Mouse (Mus musculus) kidney, embryonic 16.5 days (tissue): ENCODE measurements around the gene Osm. TPM values are rescaled to one million over a fixed set of nuclear protein-coding genes. Genes with fewer than 3 reads are reported as not detected.

Source experiments
- ATAC-seq: fragments of 200-750 bp; cut with Nextera tagmentation; 2 replicates; pipeline ENCODE4 v1.8.0; 2017; ENCODE audit warnings: moderate TSS enrichment; ENCODE audit not compliant: low FRiP score, low TSS enrichment
- H3K27ac ChIP-seq: fragments of 300-500 bp; sonication (generic); 2 replicates; pipeline ENCODE4 v1.5.1; 2014; ENCODE audit warnings: low read length
- H3K27me3 ChIP-seq: fragments of 300-500 bp; sonication (generic); 2 replicates; pipeline ENCODE4 v1.6.1; 2014; ENCODE audit warnings: low read length, control low read depth, mixed read lengths; ENCODE audit not compliant: insufficient read depth
- H3K36me3 ChIP-seq: fragments of 300-500 bp; sonication (generic); 2 replicates; pipeline ENCODE4 v1.6.1; 2014; ENCODE audit warnings: low read length, control low read depth, mixed read lengths; ENCODE audit not compliant: insufficient read depth
- H3K4me1 ChIP-seq: fragments of 300-500 bp; sonication (generic); 2 replicates; pipeline ENCODE4 v1.6.1; 2014; ENCODE audit warnings: low read length, control low read depth, mixed read lengths; ENCODE audit not compliant: insufficient read depth
- H3K4me2 ChIP-seq: fragments of 300-500 bp; sonication (generic); replicated peaks from 2 replicates; pipeline ENCODE4 v1.6.1; 2014; ENCODE audit warnings: low read depth, low read length
- H3K4me3 ChIP-seq: fragments of 300-500 bp; sonication (generic); 2 replicates; pipeline ENCODE4 v1.5.1; 2014; ENCODE audit warnings: mild to moderate bottlenecking, low read length
- H3K9ac ChIP-seq: fragments of 300-500 bp; sonication (generic); replicated peaks from 2 replicates; pipeline ENCODE4 v1.6.1; 2014; ENCODE audit warnings: low read length
- H3K9me3 ChIP-seq: fragments of 300-500 bp; sonication (generic); 2 replicates; pipeline ENCODE4 v1.6.1; 2016; ENCODE audit warnings: low read length, control low read depth
- WGBS: fragments of 180-500 bp; shearing (Covaris S2); extraction: QIAGEN DNeasy Blood & Tissue Kit; methylation state at CpG from one replicate; pipeline ENCODE4 v1.1.7; 2014; 5-methylcytosine and 5-hydroxymethylcytosine counted together
- polyA plus RNA-seq: library from polyadenylated mRNA; unstranded; fragments of >200 nt; fragmentation: Nextera tagmentation; extraction: Ambion mirVana; gene quantifications from 2 replicates; pipeline ENCODE4 v1.2.1, GENCODE M21; 2015

Osm gene
- polyA plus RNA-seq, 1 experiment from 2014 or later, result not detected

GRCm38 (mm10) chr11:4197691-4198090, 38.5 kb upstream of the Osm start:
- Histone ChIP-seq H3K27me3 (no peaks in the 10 kb centered on the region), H3K9me3 (no peaks in the 10 kb centered on the region), H3K4me2 (no peak overlapping the region), H3K27ac (peak overlapping the region; percentile 93), H3K4me1 (peaks cover 41% of the 10 kb centered on the region), H3K36me3 (no peaks in the 10 kb centered on the region), H3K9ac (0 out of 2 replicates have a peak overlapping the region, but pooled peaks have one; percentile 17), H3K4me3 (no peak overlapping the region)
- 43% methylated on average over 1 of the region's 1 CpGs for WGBS
- ATAC-seq, result peak; percentile 97

GRCm38 (mm10) chr11:4201981-4202700, 34.1 kb upstream of the Osm start:
- Histone ChIP-seq H3K9ac (no peak overlapping the region), H3K4me3 (no peak overlapping the region), H3K9me3 (no peaks in the 10 kb centered on the region), H3K27me3 (no peaks in the 10 kb centered on the region), H3K4me1 (peaks cover 38% of the 10 kb centered on the region), H3K27ac (no peak overlapping the region), H3K36me3 (peaks cover 7% of the 10 kb centered on the region), H3K4me2 (no peak overlapping the region)
- ATAC-seq, result no peak
- WGBS, result 59% methylated on average over 11 of the region's 11 CpGs

GRCm38 (mm10) chr11:4202995-4203704, 33.1 kb upstream of the Osm start:
- Histone ChIP-seq H3K36me3 (peaks cover 16% of the 10 kb centered on the region), H3K27ac (peak overlapping the region; percentile 68), H3K4me2 (no peak overlapping the region), H3K9ac (peak overlapping the region; percentile 3; the same call in 1 of the 2 replicates), H3K4me3 (no peak overlapping the region), H3K9me3 (no peaks in the 10 kb centered on the region), H3K4me1 (peaks cover 28% of the 10 kb centered on the region), H3K27me3 (no peaks in the 10 kb centered on the region)
- WGBS, result 67% methylated on average over 12 of the region's 12 CpGs
- no peak for ATAC-seq

GRCm38 (mm10) chr11:4203705-4204074, 32.5 kb upstream of the Osm start:
- Histone ChIP-seq H3K27ac (peak overlapping the region; percentile 68), H3K4me3 (no peak overlapping the region), H3K4me2 (no peak overlapping the region), H3K9me3 (no peaks in the 10 kb centered on the region), H3K36me3 (peaks cover 21% of the 10 kb centered on the region), H3K27me3 (no peaks in the 10 kb centered on the region), H3K9ac (peak overlapping the region; percentile 3; the same call in 1 of the 2 replicates), H3K4me1 (peaks cover 23% of the 10 kb centered on the region)
- peak; percentile 83; the same call in 1 of the 2 replicates for ATAC-seq
- WGBS, result 27% methylated on average over 2 of the region's 2 CpGs

- Histone ChIP-seq H3K4me3 (no peak overlapping the region), H3K27ac (no peak overlapping the region), H3K27me3 (no peaks in the 10 kb centered on the region), H3K9ac (no peak overlapping the region), H3K4me1 (peaks cover 21% of the 10 kb centered on the region), H3K9me3 (no peaks in the 10 kb centered on the region), H3K36me3 (peaks cover 25% of the 10 kb centered on the region), H3K4me2 (no peak overlapping the region)
- no peak for ATAC-seq
- 71% methylated on average over 5 of the region's 5 CpGs for WGBS
These were observed 31.0 kb upstream of the Osm start for GRCm38 (mm10) chr11:4205097-4205655.

GRCm38 (mm10) chr11:4205951-4206350, 30.3 kb upstream of the Osm start:
- no peaks in the 10 kb centered on the region for H3K27me3 ChIP-seq
- H3K27ac ChIP-seq, result no peak overlapping the region
- no peak overlapping the region for H3K4me2 ChIP-seq
- no peak overlapping the region for H3K4me3 ChIP-seq
- WGBS, result 85% methylated on average over 7 of the region's 7 CpGs
- H3K9me3 ChIP-seq, result no peaks in the 10 kb centered on the region
- no peak for ATAC-seq
- peaks cover 21% of the 10 kb centered on the region for H3K4me1 ChIP-seq
- H3K36me3 ChIP-seq, result peaks cover 31% of the 10 kb centered on the region
- H3K9ac ChIP-seq, result no peak overlapping the region

- ATAC-seq, result no peak
- Histone ChIP-seq H3K27me3 (no peaks in the 10 kb centered on the region), H3K4me3 (no peak overlapping the region), H3K4me1 (peaks cover 21% of the 10 kb centered on the region), H3K9ac (no peak overlapping the region), H3K4me2 (no peak overlapping the region), H3K27ac (no peak overlapping the region), H3K36me3 (peaks cover 31% of the 10 kb centered on the region), H3K9me3 (no peaks in the 10 kb centered on the region)
- WGBS, result 69% methylated on average over 6 of the region's 6 CpGs
These were observed 29.7 kb upstream of the Osm start for GRCm38 (mm10) chr11:4206563-4206962.

- no peak overlapping the region for H3K9ac ChIP-seq
- H3K27me3 ChIP-seq, result no peaks in the 10 kb centered on the region
- peaks cover 31% of the 10 kb centered on the region for H3K36me3 ChIP-seq
- no peak overlapping the region for H3K4me3 ChIP-seq
- no peak overlapping the region for H3K27ac ChIP-seq
- no peak for ATAC-seq
- no peaks in the 10 kb centered on the region for H3K9me3 ChIP-seq
- WGBS, result 92% methylated on average over 9 of the region's 9 CpGs
- no peak overlapping the region for H3K4me2 ChIP-seq
- H3K4me1 ChIP-seq, result peaks cover 16% of the 10 kb centered on the region
These were observed 28.6 kb upstream of the Osm start for GRCm38 (mm10) chr11:4207655-4208054.

GRCm38 (mm10) chr11:4209556-4209955, 26.7 kb upstream of the Osm start:
- Histone ChIP-seq H3K4me3 (no peak overlapping the region), H3K9me3 (no peaks in the 10 kb centered on the region), H3K36me3 (peaks cover 41% of the 10 kb centered on the region), H3K4me1 (no peaks in the 10 kb centered on the region), H3K4me2 (no peak overlapping the region), H3K9ac (no peak overlapping the region), H3K27ac (no peak overlapping the region), H3K27me3 (no peaks in the 10 kb centered on the region)
- no peak for ATAC-seq
- WGBS, result 79% methylated on average over 5 of the region's 5 CpGs

- H3K27me3 ChIP-seq, result no peaks in the 10 kb centered on the region
- no peaks in the 10 kb centered on the region for H3K4me1 ChIP-seq
- H3K27ac ChIP-seq, result no peak overlapping the region
- H3K9me3 ChIP-seq, result no peaks in the 10 kb centered on the region
- WGBS, result 36% methylated on average over 1 of the region's 1 CpGs
- no peak for ATAC-seq
- H3K36me3 ChIP-seq, result peaks cover 53% of the 10 kb centered on the region
- H3K4me2 ChIP-seq, result no peak overlapping the region
- H3K4me3 ChIP-seq, result no peak overlapping the region
- no peak overlapping the region for H3K9ac ChIP-seq
These were observed 25.4 kb upstream of the Osm start for GRCm38 (mm10) chr11:4210786-4211185.
